Mouse (Mus musculus) cerebellum, adult 9-11 months (tissue): Measurements from ENCODE around the gene Carns1.

Experiments
- DNase-seq: peaks from one replicate; pipeline ENCODE4 v3.0.0; 2022

Carns1 gene

GRCm38 (mm10) chr19:4175368-4175947, at the start of gene Carns1:
Gene Carns1, minus strand, starts transcription at chr19:4175479.
- DNase-seq = no peak

- no peak for DNase-seq
These were observed 46.9 kb upstream of the Carns1 start for GRCm38 (mm10) chr19:4222165-4222564.

- DNase-seq = no peak
These were observed 45.9 kb upstream of the Carns1 start for GRCm38 (mm10) chr19:4220957-4221743.

- DNase-seq = no peak
These were observed 45.1 kb upstream of the Carns1 start for GRCm38 (mm10) chr19:4220416-4220815.

GRCm38 (mm10) chr19:4219943-4220342, 44.7 kb upstream of the Carns1 start:
- DNase-seq = no peak

GRCm38 (mm10) chr19:4218784-4219183, 43.5 kb upstream of the Carns1 start:
- no peak for DNase-seq

GRCm38 (mm10) chr19:4218293-4218692, 43.0 kb upstream of the Carns1 start:
- no peak for DNase-seq

GRCm38 (mm10) chr19:4217855-4218254, 42.6 kb upstream of the Carns1 start:
- no peak for DNase-seq

- no peak for DNase-seq
These were observed 41.9 kb upstream of the Carns1 start for GRCm38 (mm10) chr19:4217140-4217539.

GRCm38 (mm10) chr19:4216041-4216685, 40.9 kb upstream of the Carns1 start:
- DNase-seq = peak; percentile 42

- DNase-seq = no peak
These were observed 40.2 kb upstream of the Carns1 start for GRCm38 (mm10) chr19:4215451-4215840.

- DNase-seq = no peak
These were observed 39.6 kb upstream of the Carns1 start for GRCm38 (mm10) chr19:4214771-4215450.

- no peak for DNase-seq
These were observed 38.9 kb upstream of the Carns1 start, which contains the start of the genes Clcf1 and AC109138.7 for GRCm38 (mm10) chr19:4214071-4214770. Gene Clcf1, plus strand, starts transcription at chr19:4214238. Gene AC109138.7, plus strand, starts transcription at chr19:4214357.

- no peak for DNase-seq
These were observed 38.3 kb upstream of the Carns1 start for GRCm38 (mm10) chr19:4213524-4213974.

GRCm38 (mm10) chr19:4211891-4212588, 36.8 kb upstream of the Carns1 start:
- no peak for DNase-seq

GRCm38 (mm10) chr19:4208563-4208962, 33.3 kb upstream of the Carns1 start:
- no peak for DNase-seq

- DNase-seq = peak; percentile 71
These were observed 31.7 kb upstream of the Carns1 start for GRCm38 (mm10) chr19:4206971-4207370.

- DNase-seq = no peak
These were observed 29.6 kb upstream of the Carns1 start for GRCm38 (mm10) chr19:4204889-4205288.

GRCm38 (mm10) chr19:4203604-4204326, 28.5 kb upstream of the Carns1 start:
- no peak for DNase-seq

- DNase-seq = no peak
These were observed 27.9 kb upstream of the Carns1 start for GRCm38 (mm10) chr19:4203148-4203547.

- peak; percentile 49 for DNase-seq
These were observed 26.9 kb upstream of the Carns1 start for GRCm38 (mm10) chr19:4202149-4202548.
